Mouse (Mus musculus) macrophage (primary cell): ENCODE data around the gene Rspo4. TPM values are rescaled to one million over a fixed set of nuclear protein-coding genes. Genes with fewer than 3 reads are reported as not detected.

Experiments
- H3K27ac ChIP-seq: fragments of 350-480 bp; formaldehyde crosslinking; 2 replicates; pipeline ENCODE4 v1.9.0; 2021
- H3K36me3 ChIP-seq: fragments of 350-480 bp; formaldehyde crosslinking; 2 replicates; pipeline ENCODE4 v1.9.0; 2021; ENCODE audit errors: inconsistent target
- H3K4me3 ChIP-seq: fragments of 350-480 bp; formaldehyde crosslinking; 2 replicates; pipeline ENCODE4 v1.9.0; 2021; ENCODE audit errors: inconsistent target
- H3K79me2 ChIP-seq: fragments of 350-480 bp; formaldehyde crosslinking; 2 replicates; pipeline ENCODE4 v1.9.0; 2021; ENCODE audit errors: inconsistent target
- WGBS: methylation state at CpG from one replicate; pipeline ENCODE4 v1.1.7; 2026; ENCODE audit warnings: inconsistent platforms; ENCODE audit not compliant: missing documents; 5-methylcytosine and 5-hydroxymethylcytosine counted together
- polyA plus RNA-seq: library from polyadenylated mRNA; stranded (reverse); fragments of 250-400 nt; gene quantifications from 3 replicates; pipeline ENCODE4 v1.2.4, GENCODE M21; 2018; ENCODE audit warnings: inconsistent platforms

Gene Rspo4
- polyA plus RNA-seq, 1 experiment from 2014 or later: not detected

GRCm38 (mm10) chr2:151900845-151901244, 58.1 kb downstream of the Rspo4 start:
- Histone ChIP-seq H3K27ac (no peak overlapping the region), H3K79me2 (no peaks in the 10 kb centered on the region), H3K4me3 (no peak overlapping the region), H3K36me3 (no peaks in the 10 kb centered on the region)
- 74% methylated on average over 4 of the region's 4 CpGs for WGBS

- Histone ChIP-seq H3K79me2 (no peaks in the 10 kb centered on the region), H3K36me3 (no peaks in the 10 kb centered on the region), H3K27ac (no peak overlapping the region), H3K4me3 (no peak overlapping the region)
- WGBS: 76% methylated on average over 6 of the region's 6 CpGs
Measured at GRCm38 (mm10) chr2:151903267-151903666, 60.5 kb downstream of the Rspo4 start.

DNA sequence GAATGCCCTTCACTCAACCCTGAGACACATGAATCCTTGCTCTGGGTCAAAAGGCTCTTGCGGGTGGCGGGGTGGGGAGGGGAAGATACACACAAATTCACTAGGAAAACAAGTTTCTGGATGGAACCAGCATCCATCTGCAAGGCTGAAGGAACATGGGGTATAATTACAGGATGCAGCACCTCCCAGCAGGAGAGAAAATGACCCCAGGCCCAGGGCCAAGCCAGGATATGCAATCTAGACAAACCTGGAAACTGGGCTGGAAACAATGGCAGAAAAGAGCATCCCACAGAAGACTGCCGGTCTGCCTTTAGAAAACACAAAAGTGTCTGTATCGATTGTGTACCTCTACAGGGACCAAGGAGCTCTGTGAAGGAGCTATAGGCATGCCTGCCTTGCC, 61.2 kb downstream of the Rspo4 start:
- H3K27ac ChIP-seq: no peak overlapping the region
- 72% methylated on average over 4 of the region's 4 CpGs for whole genome bisulfite sequencing
- H3K79me2 ChIP-seq: no peaks in the 10 kb centered on the region
- no peak overlapping the region for H3K4me3 ChIP-seq
- no peaks in the 10 kb centered on the region for H3K36me3 ChIP-seq

DNA sequence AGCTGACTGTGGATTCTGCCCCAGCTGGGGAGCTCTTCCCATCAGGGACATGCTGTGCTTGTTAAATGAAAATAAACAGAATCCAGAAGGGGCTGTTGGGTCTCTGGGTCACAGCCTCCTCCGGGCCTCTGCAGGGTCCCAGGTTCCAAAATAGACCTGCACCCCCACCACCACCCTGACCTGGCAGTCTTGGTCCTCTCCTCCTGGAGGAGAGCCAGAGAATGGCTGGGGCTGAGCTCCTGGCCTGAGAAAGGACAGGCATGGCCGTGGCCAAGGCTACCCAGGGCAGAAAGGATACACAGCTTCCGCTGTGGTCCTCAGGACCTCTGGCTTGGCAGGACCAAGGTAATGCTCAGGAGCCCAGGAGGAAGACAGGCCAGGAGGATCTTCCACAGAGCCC, 61.9 kb downstream of the Rspo4 start:
- Histone ChIP-seq H3K27ac (no peak overlapping the region), H3K79me2 (no peaks in the 10 kb centered on the region), H3K4me3 (no peak overlapping the region), H3K36me3 (no peaks in the 10 kb centered on the region)
- 81% methylated on average over 3 of the region's 3 CpGs for WGBS

- Histone ChIP-seq H3K27ac (no peak overlapping the region), H3K36me3 (no peaks in the 10 kb centered on the region), H3K79me2 (no peaks in the 10 kb centered on the region), H3K4me3 (no peak overlapping the region)
- 80% methylated on average over 1 of the region's 2 CpGs for WGBS
Measured at GRCm38 (mm10) chr2:151907020-151907419, 64.3 kb downstream of the Rspo4 start.

GRCm38 (mm10) chr2:151909386-151909785, 66.7 kb downstream of the Rspo4 start:
- H3K36me3 ChIP-seq: no peaks in the 10 kb centered on the region
- H3K4me3 ChIP-seq: no peak overlapping the region
- no peak overlapping the region for H3K27ac ChIP-seq
- 77% methylated on average over 3 of the region's 3 CpGs for WGBS
- no peaks in the 10 kb centered on the region for H3K79me2 ChIP-seq

DNA sequence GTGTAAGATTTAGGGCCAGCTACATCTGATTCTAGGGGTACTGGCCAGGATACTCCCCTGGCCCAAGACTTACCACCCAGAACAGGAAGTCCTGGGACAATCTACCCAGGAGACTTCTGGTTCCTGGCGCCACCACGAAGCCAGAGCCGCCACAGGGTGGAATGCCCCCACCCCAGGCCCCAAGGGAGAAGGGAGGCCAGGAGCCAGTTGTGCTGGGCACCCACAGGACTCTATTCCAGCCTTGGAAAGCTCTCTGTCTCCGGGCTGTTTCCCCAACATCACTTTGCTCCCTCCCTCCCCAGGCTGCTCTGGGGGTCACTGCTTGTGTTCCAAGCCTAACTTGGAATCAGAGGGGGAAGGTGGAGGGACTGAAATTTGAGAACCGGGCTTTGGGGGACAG, 67.8 kb downstream of the Rspo4 start:
- H3K36me3 ChIP-seq: no peaks in the 10 kb centered on the region
- 55% methylated on average over 5 of the region's 5 CpGs for WGBS
- no peak overlapping the region for H3K27ac ChIP-seq
- H3K79me2 ChIP-seq: no peaks in the 10 kb centered on the region
- no peak overlapping the region for H3K4me3 ChIP-seq

DNA sequence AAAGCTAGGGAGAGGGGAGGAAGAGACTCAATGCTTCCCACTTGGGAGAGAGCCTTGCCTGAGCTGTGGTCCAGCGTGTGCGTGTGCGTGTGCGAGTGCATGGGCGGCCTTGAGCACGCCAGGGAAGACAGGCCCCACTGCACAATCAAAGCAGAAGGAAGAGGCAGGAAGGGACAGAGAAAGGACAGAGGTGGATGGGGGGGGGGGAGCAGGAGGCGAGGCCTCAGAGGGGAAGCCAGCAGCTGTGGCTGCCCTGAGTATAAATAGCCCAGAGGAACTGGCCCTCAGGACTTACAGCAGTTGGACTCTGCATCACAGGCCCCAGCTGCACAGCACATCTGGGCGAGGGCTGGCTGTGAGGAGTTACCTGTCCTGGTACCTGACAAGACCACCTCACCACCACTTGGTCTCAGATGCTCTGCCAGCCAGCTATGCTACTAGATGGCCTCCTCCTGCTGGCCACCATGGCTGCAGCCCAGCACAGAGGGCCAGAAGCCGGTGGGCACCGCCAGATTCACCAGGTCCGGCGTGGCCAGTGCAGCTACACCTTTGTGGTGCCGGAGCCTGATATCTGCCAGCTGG, 68.3 kb downstream of the Rspo4 start, which contains the start of gene Angpt4:
Angpt4 (plus strand) TSS at position 292 of the 582 bp plus-strand sequence.
- Histone ChIP-seq H3K4me3 (no peak within 1 kb of the TSS), H3K79me2 (no peaks in the 10 kb centered on the region), H3K36me3 (no peaks in the 10 kb centered on the region), H3K27ac (no peak within 1 kb of the TSS)
- WGBS: 75% methylated on average over 13 of the region's 13 CpGs

GRCm38 (mm10) chr2:151911751-151912150, 69.0 kb downstream of the Rspo4 start:
- Histone ChIP-seq H3K36me3 (no peaks in the 10 kb centered on the region), H3K4me3 (no peak overlapping the region), H3K79me2 (no peaks in the 10 kb centered on the region), H3K27ac (no peak overlapping the region)
- WGBS: 83% methylated on average over 3 of the region's 3 CpGs

DNA sequence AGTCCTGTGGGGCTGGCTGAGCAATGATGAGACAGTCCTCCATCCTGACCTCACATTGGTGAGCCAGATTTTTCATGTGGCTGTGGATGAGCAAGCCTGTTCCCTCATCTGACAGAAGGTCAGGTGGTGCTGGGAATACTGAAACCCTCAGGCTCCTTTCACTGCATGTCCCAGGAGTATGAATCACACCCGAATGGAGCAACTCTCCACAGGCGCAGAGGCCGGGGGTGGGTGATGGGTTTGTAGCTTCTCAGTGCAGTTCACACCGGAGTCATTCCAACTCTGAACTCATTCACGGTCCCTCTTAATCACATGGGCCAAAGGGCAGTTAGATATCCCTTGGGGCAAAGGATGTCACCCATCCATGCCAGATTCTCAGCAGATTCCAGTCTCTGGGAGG, 71.4 kb downstream of the Rspo4 start:
- WGBS: 88% methylated on average over 5 of the region's 5 CpGs
- Histone ChIP-seq H3K4me3 (no peak overlapping the region), H3K79me2 (no peaks in the 10 kb centered on the region), H3K27ac (no peak overlapping the region), H3K36me3 (no peaks in the 10 kb centered on the region)

DNA sequence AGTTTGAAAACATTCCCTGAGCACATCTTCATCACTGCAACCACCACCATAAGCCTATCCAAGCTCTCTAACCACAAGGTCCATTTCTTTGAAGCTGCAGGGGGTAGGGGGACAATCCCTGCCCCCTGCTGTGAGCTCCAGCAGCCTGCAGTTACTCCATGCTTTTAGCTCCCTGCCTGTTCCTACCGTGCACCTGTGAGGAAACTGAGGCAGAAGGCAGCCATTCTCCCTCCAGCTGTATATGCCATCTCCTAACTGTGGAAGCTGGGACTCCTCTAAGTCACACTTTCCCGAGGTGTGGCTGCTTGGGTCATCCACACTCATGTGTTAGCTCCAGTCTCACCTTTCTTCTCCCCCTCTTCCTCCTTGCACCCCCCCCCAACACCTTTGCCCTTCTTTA, 72.4 kb downstream of the Rspo4 start:
- Histone ChIP-seq H3K79me2 (no peaks in the 10 kb centered on the region), H3K36me3 (no peaks in the 10 kb centered on the region), H3K27ac (no peak overlapping the region), H3K4me3 (no peak overlapping the region)
- WGBS: 37% methylated on average over 2 of the region's 2 CpGs

DNA sequence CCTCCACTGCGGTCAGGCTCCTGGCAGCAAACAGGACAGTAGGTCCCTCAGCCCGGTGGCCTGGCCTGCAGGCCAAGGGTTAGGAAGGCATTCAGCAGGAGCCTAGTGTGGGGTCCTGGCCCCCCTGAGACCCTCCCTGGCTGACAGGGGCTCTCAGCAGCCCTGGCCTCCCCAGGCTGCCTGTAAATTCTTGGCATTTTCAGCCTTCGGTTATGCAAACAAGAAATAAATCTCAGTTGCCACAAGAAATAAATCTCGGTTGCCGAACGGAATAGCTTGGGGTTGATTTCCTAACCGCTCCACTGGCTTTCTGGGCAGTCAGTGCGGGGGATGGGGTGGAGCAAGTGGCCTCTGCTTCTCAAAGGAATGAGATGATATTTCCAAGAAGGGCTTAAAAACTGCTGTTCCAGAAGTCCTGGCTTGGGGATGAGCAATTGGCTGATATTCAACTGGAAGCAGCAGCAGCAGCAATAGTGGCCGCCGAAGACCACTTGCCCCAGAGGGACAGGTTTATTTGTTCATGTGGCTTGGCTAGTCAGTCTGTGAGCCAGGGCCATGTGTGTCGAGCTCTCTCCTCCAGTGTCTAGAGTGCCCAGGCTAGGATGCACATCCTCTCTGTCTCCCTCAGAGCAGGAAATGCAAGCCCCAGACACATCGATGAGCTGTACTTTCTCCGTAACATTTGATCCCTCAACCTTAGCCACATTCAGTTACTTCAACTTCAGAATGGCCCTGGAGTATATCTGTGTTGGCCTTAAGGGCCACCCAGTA, 73.5 kb downstream of the Rspo4 start:
- no peaks in the 10 kb centered on the region for H3K79me2 ChIP-seq

GRCm38 (mm10) chr2:151919140-151919539, 76.4 kb downstream of the Rspo4 start:
- H3K4me3 ChIP-seq: no peak overlapping the region
- no peak overlapping the region for H3K27ac ChIP-seq
- no peaks in the 10 kb centered on the region for H3K79me2 ChIP-seq
- no peaks in the 10 kb centered on the region for H3K36me3 ChIP-seq
- WGBS: 78% methylated on average over 9 of the region's 9 CpGs

More for the DNA sequence above, 73.5 kb downstream of the Rspo4 start:
- WGBS: 87% methylated on average over 13 of the region's 13 CpGs
- H3K36me3 ChIP-seq: no peaks in the 10 kb centered on the region
- no peak overlapping the region for H3K27ac ChIP-seq
- no peak overlapping the region for H3K4me3 ChIP-seq

GRCm38 (mm10) chr2:151921068-151921467, 78.3 kb downstream of the Rspo4 start:
- H3K36me3 ChIP-seq: no peaks in the 10 kb centered on the region
- H3K27ac ChIP-seq: no peak overlapping the region
- no peak overlapping the region for H3K4me3 ChIP-seq
- 83% methylated on average over 8 of the region's 8 CpGs for WGBS
- H3K79me2 ChIP-seq: no peaks in the 10 kb centered on the region

- H3K36me3 ChIP-seq: no peaks in the 10 kb centered on the region
- H3K4me3 ChIP-seq: no peak overlapping the region
- H3K79me2 ChIP-seq: no peaks in the 10 kb centered on the region
- 87% methylated on average over 4 of the region's 4 CpGs for WGBS
- H3K27ac ChIP-seq: no peak overlapping the region
Measured at GRCm38 (mm10) chr2:151921596-151921995, 78.9 kb downstream of the Rspo4 start.
